Mouse (Mus musculus) liver, postnatal 0 days (tissue): ENCODE data around the gene Chst15. TPM values are rescaled to one million over a fixed set of nuclear protein-coding genes. Genes with fewer than 3 reads are reported as not detected.

Experiments
- ATAC-seq: fragments of 200-750 bp; cut with Nextera tagmentation; 2 replicates; pipeline ENCODE4 v1.8.0; 2017; ENCODE audit warnings: mild to moderate bottlenecking, moderate library complexity
- DNase-seq: peaks from one replicate; pipeline ENCODE4 v3.0.0-alpha.2; 2016
- H3K27ac ChIP-seq: fragments of 300-500 bp; sonication (generic); 2 replicates; pipeline ENCODE4 v1.5.1; 2014; ENCODE audit warnings: antibody characterized with exemption, moderate library complexity, mild to moderate bottlenecking, low read depth
- H3K27me3 ChIP-seq: fragments of 300-500 bp; sonication (generic); 2 replicates; pipeline ENCODE4 v1.6.1; 2014; ENCODE audit warnings: low read length, control low read depth, mixed read lengths; ENCODE audit not compliant: insufficient read depth
- H3K36me3 ChIP-seq: fragments of 300-500 bp; sonication (generic); replicated peaks from 2 replicates; pipeline ENCODE4 v1.6.1; 2014; ENCODE audit warnings: mild to moderate bottlenecking, control low read depth, low read length, moderate library complexity, mixed read lengths; ENCODE audit not compliant: insufficient read depth
- H3K4me1 ChIP-seq: fragments of 300-500 bp; sonication (generic); 2 replicates; pipeline ENCODE4 v1.6.1; 2014; ENCODE audit warnings: antibody characterized with exemption, mild to moderate bottlenecking, control low read depth; ENCODE audit not compliant: insufficient read depth
- H3K4me2 ChIP-seq: fragments of 300-500 bp; sonication (generic); 2 replicates; pipeline ENCODE4 v1.6.1; 2014; ENCODE audit warnings: low read depth, mild to moderate bottlenecking, low read length, moderate library complexity, mixed read lengths
- H3K4me3 ChIP-seq: fragments of 300-500 bp; sonication (generic); 2 replicates; pipeline ENCODE4 v1.5.1; 2014; ENCODE audit warnings: low read depth, low read length
- H3K9ac ChIP-seq: fragments of 300-500 bp; sonication (generic); replicated peaks from 2 replicates; pipeline ENCODE4 v1.6.1; 2014; ENCODE audit warnings: mild to moderate bottlenecking, moderate library complexity
- H3K9me3 ChIP-seq: fragments of 300-500 bp; sonication (generic); 2 replicates; pipeline ENCODE4 v1.6.1; 2016; ENCODE audit warnings: mild to moderate bottlenecking, control low read depth, low read length, mixed read lengths
- CTCF ChIP-seq: sonication (generic); IDR thresholded peaks from 2 replicates; pipeline ENCODE4 v1.5.1; 2016; ENCODE audit warnings: antibody characterized with exemption, low read depth
- EP300 ChIP-seq: IDR thresholded peaks from 2 replicates; pipeline ENCODE4 v1.6.1; 2016; ENCODE audit warnings: antibody characterized with exemption, low read depth, mild to moderate bottlenecking
- WGBS: fragments of 180-500 bp; shearing (Covaris S2); extraction: QIAGEN DNeasy Blood & Tissue Kit; methylation state at CpG from one replicate; pipeline ENCODE4 v1.1.7; 2014; ENCODE audit not compliant: insufficient replicate concordance; 5-methylcytosine and 5-hydroxymethylcytosine counted together
- polyA plus RNA-seq: library from polyadenylated mRNA; unstranded; fragments of >200 nt; fragmentation: Nextera tagmentation; extraction: Ambion mirVana; gene quantifications from 2 replicates; pipeline ENCODE4 v1.2.1, GENCODE M21; 2015

Chst15 gene
- polyA plus RNA-seq, 1 experiment from 2014 or later = 5.4 TPM

DNA sequence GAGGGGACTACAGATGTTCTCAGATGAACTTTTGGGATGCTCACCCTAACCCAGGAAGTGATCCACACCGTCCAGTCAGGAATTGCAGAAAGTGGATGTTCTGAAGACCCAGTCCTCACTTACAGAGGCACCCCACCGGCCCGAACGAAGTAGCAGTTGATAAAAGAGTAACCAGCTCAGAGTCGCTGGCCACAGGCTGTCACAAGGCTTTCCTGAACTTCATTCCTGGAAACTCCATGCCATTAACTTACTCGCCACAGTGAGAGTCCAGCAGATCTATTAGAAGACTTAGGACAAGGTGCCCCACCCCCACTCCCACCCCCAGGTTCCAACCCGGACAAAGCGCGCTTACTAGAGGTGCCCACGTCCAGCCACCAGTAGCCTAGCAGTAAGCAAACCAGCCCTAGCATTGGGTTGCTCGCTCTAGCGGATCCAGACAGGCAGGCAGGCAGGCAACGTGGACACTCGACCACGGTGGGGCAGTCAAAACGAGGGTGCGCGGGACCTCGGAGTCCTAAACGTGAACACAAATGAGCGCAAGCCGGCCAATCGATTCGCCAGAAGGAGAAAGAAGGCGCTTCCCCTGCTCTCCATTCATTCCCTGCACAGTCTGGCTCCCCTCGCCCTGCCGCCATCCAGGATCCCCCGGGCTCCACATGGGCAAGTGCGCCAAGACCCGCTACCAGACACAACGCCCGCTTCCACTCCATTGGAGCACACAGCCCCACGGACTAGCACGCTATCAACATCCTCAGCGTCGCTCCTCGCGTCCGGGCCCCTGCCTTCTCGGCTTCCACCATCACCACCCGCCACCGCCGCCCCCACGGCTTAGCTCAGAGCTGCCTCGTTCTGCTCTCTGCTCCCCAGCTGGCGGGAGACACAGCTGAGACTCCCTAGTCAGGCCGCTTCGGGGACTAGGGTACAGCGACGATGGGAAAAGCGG, 1.6 kb downstream of the Chst15 start:
- Histone ChIP-seq H3K4me2 (peak overlapping the region; percentile 93), H3K27me3 (peaks cover 18% of the 10 kb centered on the region; the same call in 1 of the 2 replicates), H3K4me3 (peak overlapping the region; percentile 74), H3K36me3 (no peaks in the 10 kb centered on the region), H3K9ac (peak overlapping the region; percentile 90), H3K4me1 (peaks cover 29% of the 10 kb centered on the region), H3K9me3 (no peaks in the 10 kb centered on the region), H3K27ac (peak overlapping the region; percentile 96)
- WGBS = 2% methylated on average over 51 of the region's 51 CpGs
- ATAC-seq (peak; percentile 52), DNase-seq (peak; percentile 77)
- TF ChIP-seq EP300 (no peak), CTCF (peak; percentile 54)

DNA sequence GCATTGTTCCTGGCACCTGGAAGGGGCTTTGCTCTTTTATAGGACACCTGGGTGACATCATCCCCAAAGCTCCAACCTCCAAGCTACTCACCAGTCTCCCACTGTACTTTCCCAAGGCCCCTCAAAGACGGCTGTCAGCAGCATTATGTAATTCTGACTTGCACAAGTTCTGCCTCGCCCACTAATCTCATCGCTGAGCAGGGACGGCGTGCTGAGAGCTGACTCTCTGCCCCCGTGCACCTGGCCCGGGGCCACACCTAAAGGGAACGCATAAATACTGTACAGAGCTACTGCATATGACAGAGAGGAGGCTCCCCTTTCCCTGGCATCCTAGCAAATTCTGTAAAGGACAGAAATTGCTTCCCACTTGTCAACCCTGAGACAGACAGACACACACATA, 4.6 kb downstream of the Chst15 start:
- 37% methylated on average over 8 of the region's 8 CpGs for WGBS
- Histone ChIP-seq H3K27me3 (peaks cover 9% of the 10 kb centered on the region; the same call in 1 of the 2 replicates), H3K36me3 (no peaks in the 10 kb centered on the region), H3K4me2 (no peak overlapping the region), H3K9me3 (no peaks in the 10 kb centered on the region), H3K9ac (no peak overlapping the region), H3K4me3 (no peak overlapping the region), H3K4me1 (peaks cover 37% of the 10 kb centered on the region), H3K27ac (no peak overlapping the region)
- no peak for TF ChIP-seq EP300
- TF ChIP-seq CTCF = no peak
- no peak for ATAC-seq
- no peak for DNase-seq

DNA sequence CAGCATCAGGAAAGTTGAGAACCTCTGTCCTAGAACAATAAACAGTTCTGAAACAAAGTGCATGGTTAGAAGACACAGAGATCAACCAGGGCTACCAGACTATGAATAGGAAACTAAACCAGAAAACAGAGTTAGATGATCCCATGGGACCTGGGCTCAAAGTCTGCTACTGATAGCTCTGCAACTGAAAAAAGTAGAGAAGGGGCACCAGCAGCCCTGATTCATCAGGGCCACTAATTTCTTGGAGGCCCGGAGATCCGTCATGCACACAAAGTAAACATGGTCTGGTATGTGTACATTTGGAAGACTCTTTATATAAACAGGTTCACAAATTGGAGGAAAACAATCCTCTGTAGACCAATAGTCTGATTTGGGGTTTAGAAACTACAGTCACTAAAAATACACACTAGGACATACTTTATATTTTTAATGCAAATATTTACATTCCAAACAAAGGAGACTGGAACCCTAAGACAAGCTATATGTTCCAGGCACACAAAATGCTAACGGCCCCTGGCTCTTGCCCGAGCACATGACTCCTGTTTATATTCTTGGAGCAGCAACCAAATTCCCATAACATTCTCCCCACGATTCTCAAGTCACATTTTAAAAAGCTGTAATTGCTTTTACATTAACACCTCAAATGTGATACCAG, 8.4 kb downstream of the Chst15 start:
- H3K36me3 ChIP-seq = no peaks in the 10 kb centered on the region
- H3K4me3 ChIP-seq = no peak overlapping the region
- peak overlapping the region; percentile 57 for H3K27ac ChIP-seq
- H3K9ac ChIP-seq = no peak overlapping the region
- ATAC-seq (peak; percentile 63), DNase-seq (no peak)
- H3K27me3 ChIP-seq = no peaks in the 10 kb centered on the region
- peaks cover 36% of the 10 kb centered on the region for H3K4me1 ChIP-seq
- H3K9me3 ChIP-seq = no peaks in the 10 kb centered on the region
- H3K4me2 ChIP-seq = no peak overlapping the region
- 52% methylated on average over 5 of the region's 5 CpGs for WGBS
- TF ChIP-seq EP300 (no peak), CTCF (no peak)

DNA sequence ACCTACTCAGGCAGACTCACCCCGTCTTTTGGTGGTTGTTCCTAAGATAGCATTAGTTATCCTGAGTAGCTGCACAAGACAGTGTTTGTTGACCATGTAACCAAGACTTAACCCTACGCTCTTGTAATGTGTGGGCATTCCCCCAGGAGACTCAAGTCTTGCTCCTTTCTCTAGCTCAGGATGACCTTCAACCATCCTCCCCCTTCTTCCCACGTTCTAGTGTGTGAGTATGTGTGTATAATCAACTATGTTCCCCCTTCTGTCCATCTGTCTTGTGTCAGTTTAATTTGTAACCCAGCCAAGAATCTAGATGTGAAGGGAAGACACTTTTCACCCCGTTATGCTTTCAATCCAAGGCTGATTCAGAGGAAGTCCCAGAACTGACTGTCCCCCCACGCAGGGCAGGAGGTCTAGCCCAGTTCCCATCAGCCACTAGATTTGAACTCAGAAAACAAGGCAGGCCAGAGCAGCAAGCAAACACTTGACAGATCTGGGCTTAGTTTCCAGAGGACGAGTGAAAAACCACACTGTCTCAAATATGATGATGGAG, 9.2 kb downstream of the Chst15 start:
- Histone ChIP-seq H3K27me3 (no peaks in the 10 kb centered on the region), H3K9me3 (no peaks in the 10 kb centered on the region), H3K36me3 (no peaks in the 10 kb centered on the region), H3K4me2 (no peak overlapping the region), H3K4me1 (peaks cover 39% of the 10 kb centered on the region), H3K4me3 (no peak overlapping the region), H3K9ac (no peak overlapping the region), H3K27ac (peak overlapping the region; percentile 55; the same call in 1 of the 2 replicates)
- peak; percentile 25; the same call in 1 of the 2 replicates for ATAC-seq
- TF ChIP-seq CTCF (no peak), EP300 (no peak)
- DNase-seq = no peak
- 49% methylated on average over 6 of the region's 6 CpGs for WGBS

DNA sequence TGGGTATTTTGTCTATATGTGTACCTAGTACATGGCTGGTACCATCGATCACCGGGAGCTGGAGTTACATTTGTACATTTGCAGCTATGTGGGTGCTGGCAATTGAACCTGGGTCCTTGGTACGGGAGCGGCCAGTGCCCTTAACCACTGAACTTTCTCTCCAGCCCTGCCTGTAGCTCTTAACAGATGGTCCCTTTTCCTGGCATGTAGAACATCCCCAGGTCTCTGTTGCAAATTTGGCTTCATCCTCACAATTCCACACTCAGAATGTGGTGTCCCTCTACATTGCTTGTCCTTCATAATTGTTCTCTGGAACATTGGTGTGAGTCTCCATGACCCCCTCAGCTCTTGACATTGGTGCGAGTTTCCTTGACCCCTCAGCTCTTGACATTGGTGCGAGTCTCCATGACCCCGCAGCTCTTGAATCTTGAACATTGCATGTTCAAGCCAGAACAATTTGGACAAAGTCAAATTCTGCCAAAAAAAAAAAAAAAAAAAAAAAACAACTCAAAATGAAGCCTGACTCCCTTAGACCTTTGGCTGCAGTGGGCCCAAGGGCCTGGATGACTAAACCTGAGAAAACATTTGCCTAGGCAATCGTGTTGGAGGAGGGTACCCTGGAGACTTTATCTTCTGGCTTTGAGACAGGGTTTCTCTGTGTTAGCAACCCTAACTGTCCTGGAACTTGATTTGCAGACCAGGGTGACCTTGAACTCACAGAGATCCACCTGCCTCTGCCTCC, 10.2 kb downstream of the Chst15 start:
- Histone ChIP-seq H3K36me3 (no peaks in the 10 kb centered on the region), H3K4me1 (peaks cover 39% of the 10 kb centered on the region), H3K27ac (no peak overlapping the region), H3K4me2 (no peak overlapping the region), H3K9ac (no peak overlapping the region), H3K4me3 (no peak overlapping the region), H3K27me3 (no peaks in the 10 kb centered on the region), H3K9me3 (no peaks in the 10 kb centered on the region)
- DNase-seq (no peak), ATAC-seq (no peak)
- no peak for TF ChIP-seq CTCF
- TF ChIP-seq EP300 = no peak
- WGBS = 80% methylated on average over 8 of the region's 8 CpGs
